9 mouse cellular contexts compared by ENCODE assay signal in the genomic region with DNA sequence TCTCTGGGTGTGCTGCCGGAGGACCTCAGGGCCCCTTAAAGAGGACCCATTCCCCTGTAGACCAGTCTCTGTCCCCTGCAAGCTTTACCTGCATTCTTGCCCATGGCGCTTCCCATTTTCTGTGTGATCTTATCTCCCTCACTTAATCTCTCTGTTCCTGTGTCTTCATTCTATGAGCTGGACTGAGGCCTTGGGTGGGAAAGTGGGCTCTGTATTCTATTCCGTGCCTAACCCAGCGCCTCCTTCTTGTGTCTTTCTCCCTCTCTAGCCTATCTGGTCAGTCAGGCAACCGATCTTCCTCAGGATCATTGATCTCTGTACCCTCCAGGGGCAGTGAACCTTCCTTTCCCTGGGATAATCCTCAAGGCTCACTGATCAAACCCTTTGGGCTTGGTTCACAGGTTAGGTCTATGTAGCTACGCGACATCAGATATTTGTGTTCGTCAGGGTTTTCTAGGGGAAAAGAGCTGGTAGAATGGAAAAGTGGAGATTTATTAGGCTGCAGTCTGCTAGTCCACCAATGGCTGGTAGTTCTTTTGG. TPM values are rescaled to one million over a fixed set of nuclear protein-coding genes. Genes with fewer than 3 reads are reported as not detected.
DNase-seq lines count a peak whose midpoint lies in the region; ATAC-seq and TF ChIP-seq lines count a peak whose summit lies in the region.
"Had no signal": no experiment of that assay in that cellular context is flagged by ENCODE, and none has a peak within 500 bp of the region (broad histone marks: within the 10 kb centered on the region; RNA-seq: fewer than 3 reads in every experiment).

No protein-coding gene starts in this region.

- H3K4me3 ChIP-seq in kidney, adult 2 months (ENCODE audit: insufficient read depth, low read depth, low read length), result peak overlapping the region; percentile 45; the same call in 1 of the 2 replicates
- H3K4me3 ChIP-seq in embryonic facial prominence, embryonic 13.5 days, result peak overlapping the region; percentile 75
- H3K4me3 ChIP-seq in intestine, postnatal 0 days (ENCODE audit: low read depth, low read length), result peak overlapping the region; percentile 73
- H3K4me3 ChIP-seq in myocyte, result peak overlapping the region; percentile 75

- no peak for ATAC-seq in embryonic facial prominence, embryonic 13.5 days (ENCODE audit: insufficient number of reproducible peaks, insufficient read depth, low FRiP score, low TSS enrichment, low read depth)
- ATAC-seq in intestine, postnatal 0 days, result no peak

- H3K27ac ChIP-seq in kidney, adult 2 months (ENCODE audit: insufficient read depth, low read depth, low read length), result peak overlapping the region; percentile 17; the same call in 1 of the 2 replicates
- no peak overlapping the region; the same call in 1 of the 2 replicates for H3K27ac ChIP-seq in embryonic facial prominence, embryonic 13.5 days
- no peak overlapping the region for H3K27ac ChIP-seq in intestine, postnatal 0 days (ENCODE audit: low read depth, low read length)

- no peak for TF ChIP-seq CTCF in kidney, adult 2 months (conservative IDR thresholded peaks at IDR 0.05; ENCODE audit: insufficient read depth, insufficient read length, low read depth, low read length)
- TF ChIP-seq CTCF in intestine, postnatal 0 days (IDR thresholded peaks at IDR 0.05; ENCODE audit: low read depth), result no peak

- WGBS in kidney, adult 2 months, result 25% methylated on average over 8 of the region's 8 CpGs
- 33% methylated on average over 8 of the region's 8 CpGs for WGBS in embryonic facial prominence, embryonic 13.5 days
- WGBS in intestine, postnatal 0 days, result 31% methylated on average over 8 of the region's 8 CpGs

- H3K4me2 ChIP-seq in embryonic facial prominence, embryonic 13.5 days, result peak overlapping the region; percentile 98
- peak overlapping the region; percentile 97 for H3K4me2 ChIP-seq in intestine, postnatal 0 days (replicated peaks; ENCODE audit: low read depth)
- H3K4me2 ChIP-seq in myocyte (ENCODE audit: low read depth), result peak overlapping the region; percentile 74

- peak; percentile 70 for DNase-seq in kidney, adult 2 months
- DNase-seq in kidney, adult 18-20 months, result no peak
- DNase-seq in thymus, postnatal 25 days, result no peak
- no peak for DNase-seq in urinary bladder, postnatal 36 days (ENCODE audit: low spot score in 2 of 2)
- DNase-seq in layer of hippocampus, adult 9-10 months (ENCODE audit: low spot score), result no peak

- TF ChIP-seq POLR2A in kidney, adult 2 months (IDR thresholded peaks at IDR 0.05; ENCODE audit: low read depth, low read length), result no peak
- no peak for TF ChIP-seq POLR2A in myocyte (IDR thresholded peaks at IDR 0.05; ENCODE audit: insufficient read length, low read depth)

- peaks cover 21% of the 10 kb centered on the region for H3K4me1 ChIP-seq in kidney, adult 2 months (ENCODE audit: control insufficient read depth, insufficient read depth, low read length)
- peaks cover 23% of the 10 kb centered on the region for H3K4me1 ChIP-seq in embryonic facial prominence, embryonic 13.5 days
- H3K4me1 ChIP-seq in intestine, postnatal 0 days (replicated peaks; ENCODE audit: control insufficient read depth, insufficient read depth, low read length), result peaks cover 6% of the 10 kb centered on the region; the same call in 1 of the 2 replicates

- peaks cover 35% of the 10 kb centered on the region for H3K79me2 ChIP-seq in myocyte (ENCODE audit: control insufficient read depth, insufficient read depth)

- no peaks in the 10 kb centered on the region for H3K27me3 ChIP-seq in kidney, adult 2 months (replicated peaks; ENCODE audit: control insufficient read depth, insufficient read depth, low read length)
- no peaks in the 10 kb centered on the region for H3K27me3 ChIP-seq in embryonic facial prominence, embryonic 13.5 days
- H3K27me3 ChIP-seq in intestine, postnatal 0 days (replicated peaks; ENCODE audit: control insufficient read depth, insufficient read depth, low read length), result no peaks in the 10 kb centered on the region
- H3K27me3 ChIP-seq in myocyte (ENCODE audit: control insufficient read depth, insufficient read depth, insufficient read length), result no peaks in the 10 kb centered on the region
- H3K27me3 ChIP-seq: Patski had no signal

- H3K9me3 ChIP-seq in embryonic facial prominence, embryonic 13.5 days, result no peaks in the 10 kb centered on the region
- no peaks in the 10 kb centered on the region for H3K9me3 ChIP-seq in intestine, postnatal 0 days (ENCODE audit: control insufficient read depth)

- no peaks in the 10 kb centered on the region for H3K36me3 ChIP-seq in kidney, adult 2 months (ENCODE audit: control insufficient read depth, insufficient read depth, low read length)
- 0 out of 2 replicates have a peak, but pooled peaks cover 5% of the 10 kb centered on the region for H3K36me3 ChIP-seq in embryonic facial prominence, embryonic 13.5 days
- no peaks in the 10 kb centered on the region for H3K36me3 ChIP-seq in intestine, postnatal 0 days (ENCODE audit: control insufficient read depth, insufficient read depth)
- no peaks in the 10 kb centered on the region for H3K36me3 ChIP-seq in myocyte (ENCODE audit: control insufficient read depth, insufficient read depth)

- H3K9ac ChIP-seq in embryonic facial prominence, embryonic 13.5 days, result peak overlapping the region; percentile 81
- H3K9ac ChIP-seq in intestine, postnatal 0 days (ENCODE audit: low read depth, low read length), result peak overlapping the region; percentile 57

- H3ac ChIP-seq in myocyte (ENCODE audit: control insufficient read depth, insufficient read length), result peak overlapping the region; percentile 38

TF ChIP-seq in myocyte, 11 proteins besides CTCF, POLR2A, EP300 and RAD21:
- TF ChIP-seq POLR2AphosphoS2 (IDR thresholded peaks at IDR 0.05; ENCODE audit: insufficient read length, low read depth) (no peak), TCF3 (IDR thresholded peaks at IDR 0.05; ENCODE audit: insufficient read length, low read depth) (no peak), E2F4 (IDR thresholded peaks at IDR 0.05; ENCODE audit: insufficient read depth) (no peak), MYOG (IDR thresholded peaks at IDR 0.05; ENCODE audit: control insufficient read depth in 1 of 3, insufficient read depth in 1 of 3, insufficient read length in 2 of 3, low read depth in 2 of 3) (no peak), CEBPB (IDR thresholded peaks at IDR 0.05; ENCODE audit: insufficient read depth, poor library complexity, severe bottlenecking) (no peak), MYOD1 (IDR thresholded peaks at IDR 0.05; ENCODE audit: control insufficient read depth in 1 of 3, insufficient read length in 2 of 3, low read depth in 2 of 3) (no peak), REST (IDR thresholded peaks at IDR 0.05; ENCODE audit: insufficient read depth, insufficient read length) (no peak), MAX (IDR thresholded peaks at IDR 0.05; ENCODE audit: low read depth) (no peak), TCF12 (IDR thresholded peaks at IDR 0.05; ENCODE audit: insufficient read depth, poor library complexity, severe bottlenecking) (no peak), SRF (IDR thresholded peaks at IDR 0.05; ENCODE audit: control insufficient read depth, insufficient read length, low read depth) (no peak), USF1 (IDR thresholded peaks at IDR 0.05; ENCODE audit: low read depth) (no peak)

RNA-seq across cellular contexts. Expression of a gene that starts 0.6 kb away (rescaled TPM):
- 4.5 and 4.8 TPM in 2 replicates for polyA plus RNA-seq in kidney, adult 2 months (2012; rRNA removed)
- polyA plus RNA-seq in embryonic facial prominence, embryonic 13.5 days (2015; fragmentation: Nextera tagmentation; extraction: Ambion mirVana), result 31.6 and 35.9 TPM in 2 replicates
- 3.7 and 3.8 TPM in 2 replicates for polyA plus RNA-seq in intestine, postnatal 0 days (2015; fragmentation: Nextera tagmentation; extraction: Ambion mirVana)
- 8.5 TPM for polyA plus RNA-seq in myocyte (2012; fragmentation: generic; extraction: Trizol)
